Mouse (Mus musculus) thymus, adult 2 months (tissue): ENCODE data around the gene Ccdc117. TPM values are rescaled to one million over a fixed set of nuclear protein-coding genes. Genes with fewer than 3 reads are reported as not detected.

Experiments used
- DNase-seq: peaks from one replicate; pipeline ENCODE4 v3.0.0; 2021
- H3K27ac ChIP-seq: fragments of 200-500 bp; 2 replicates; pipeline ENCODE4 v1.5.1; 2012; ENCODE audit warnings: low read length, control low read depth; ENCODE audit not compliant: control insufficient read depth, insufficient read depth
- H3K27me3 ChIP-seq: fragments of 200-500 bp; 2 replicates; pipeline ENCODE4 v1.6.1; 2012; ENCODE audit warnings: mild to moderate bottlenecking, low read length, moderate library complexity, mixed read lengths; ENCODE audit not compliant: control insufficient read depth, insufficient read depth
- H3K36me3 ChIP-seq: fragments of 200-500 bp; 2 replicates; pipeline ENCODE4 v1.6.1; 2012; ENCODE audit warnings: mild to moderate bottlenecking, low read length, moderate library complexity; ENCODE audit not compliant: control insufficient read depth, insufficient read depth
- H3K4me1 ChIP-seq: fragments of 200-500 bp; replicated peaks from 2 replicates; pipeline ENCODE4 v1.6.1; 2012; ENCODE audit warnings: low read length; ENCODE audit not compliant: control insufficient read depth, insufficient read depth
- H3K4me3 ChIP-seq: fragments of 200-500 bp; 2 replicates; pipeline ENCODE4 v1.5.1; 2012; ENCODE audit warnings: mild to moderate bottlenecking, low read length, control low read depth, moderate library complexity; ENCODE audit not compliant: control insufficient read depth, insufficient read depth
- CTCF ChIP-seq: fragments of 200-500 bp; IDR thresholded peaks from 2 replicates; pipeline ENCODE4 v1.5.1; 2012; ENCODE audit warnings: mild to moderate bottlenecking, control low read depth, low read length, moderate library complexity, borderline replicate concordance; ENCODE audit not compliant: control insufficient read depth, poor library complexity, insufficient read depth; ENCODE audit errors: extremely low read depth
- POLR2A ChIP-seq: fragments of 200-500 bp; IDR thresholded peaks from 2 replicates; pipeline ENCODE4 v1.6.1; 2012; ENCODE audit warnings: mild to moderate bottlenecking, low read length, control low read depth, moderate library complexity; ENCODE audit not compliant: control insufficient read depth, poor library complexity, insufficient read depth; ENCODE audit errors: extremely low read depth
- WGBS: fragments of 180-500 bp; shearing (Covaris S2); methylation state at CpG from one replicate; pipeline ENCODE4 v1.1.7; 2018; 5-methylcytosine and 5-hydroxymethylcytosine counted together
- polyA plus RNA-seq: library from polyadenylated mRNA; depleted of rRNA; stranded (reverse); fragments of >200 nt; gene quantifications from 2 replicates; pipeline ENCODE4 v1.2.3, GENCODE M21; 2012; rRNA removed

The Ccdc117 gene
- 12.2 and 13.9 TPM in 2 replicates for polyA plus RNA-seq

DNA sequence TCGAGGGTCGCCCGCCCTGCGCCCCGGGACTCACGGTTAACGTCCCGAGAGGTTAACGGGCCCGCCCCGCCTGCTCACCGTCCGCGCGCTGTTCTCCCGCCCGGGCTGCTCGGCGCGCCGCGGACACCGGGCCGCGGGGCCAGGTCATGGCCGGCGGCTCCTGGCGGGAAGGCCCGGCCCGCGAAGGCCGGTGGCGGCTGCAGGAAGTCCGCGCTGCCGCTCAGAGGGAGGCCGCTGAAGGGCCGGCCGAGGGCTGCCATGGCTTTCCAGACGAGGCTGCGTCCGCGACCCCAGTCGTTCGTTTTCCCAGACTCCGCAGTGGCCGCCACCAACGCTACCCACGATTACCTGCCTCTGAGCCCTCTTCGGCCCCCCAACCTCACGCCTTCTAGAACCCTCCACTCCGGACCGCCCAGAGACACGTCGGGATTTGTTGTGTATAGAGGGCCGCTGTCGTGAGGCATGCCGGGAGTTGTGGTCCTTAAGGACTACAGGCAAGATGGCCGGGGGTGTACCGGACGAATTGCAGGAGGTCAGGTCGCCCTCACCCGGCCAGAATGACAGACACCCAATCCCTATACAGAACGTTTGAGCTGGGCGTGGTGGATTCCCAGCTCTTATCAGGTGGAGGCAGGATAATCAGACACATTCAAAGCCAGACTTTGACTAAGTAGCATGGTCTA, at the start of gene Ccdc117:
Ccdc117 (minus strand) TSS at position 389 of the 683 bp plus-strand sequence.
- H3K27me3 ChIP-seq: no peaks in the 10 kb centered on the region
- no peaks in the 10 kb centered on the region for H3K36me3 ChIP-seq
- H3K27ac ChIP-seq: peak within 1 kb of the TSS; percentile 21
- TF ChIP-seq POLR2A (peak; percentile 58; the same call in 1 of the 2 replicates), CTCF (no peak; the same call in 1 of the 2 replicates)
- WGBS: under 1% methylated on average over 65 of the region's 65 CpGs
- H3K4me1 ChIP-seq: peaks cover 7% of the 10 kb centered on the region
- H3K4me3 ChIP-seq: peak within 1 kb of the TSS; percentile 77
- peak; percentile 93 for DNase-seq

DNA sequence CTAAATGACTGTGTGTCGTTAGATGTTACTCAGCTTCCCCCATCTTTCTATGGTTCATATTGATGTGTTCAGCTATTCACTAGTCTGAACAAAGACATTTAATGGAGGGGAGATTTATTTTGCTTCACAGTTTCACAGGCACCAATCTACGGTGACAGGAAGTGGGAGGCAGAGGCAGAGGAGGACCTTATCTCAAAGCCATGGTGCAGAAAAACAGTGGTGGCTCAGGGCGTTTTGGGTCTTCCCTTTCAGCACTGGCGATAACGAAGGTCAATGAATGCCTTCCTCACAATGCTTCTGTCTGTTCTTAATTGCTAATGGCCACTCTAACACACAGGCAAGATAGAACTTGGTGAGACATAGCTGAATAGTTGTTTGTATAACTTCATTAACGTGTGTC, 33.1 kb upstream of the Ccdc117 start:
- no peak overlapping the region for H3K4me3 ChIP-seq
- no peak for TF ChIP-seq CTCF
- no peak for TF ChIP-seq POLR2A
- no peaks in the 10 kb centered on the region for H3K36me3 ChIP-seq
- DNase-seq: no peak
- H3K27me3 ChIP-seq: no peaks in the 10 kb centered on the region
- H3K27ac ChIP-seq: no peak overlapping the region
- H3K4me1 ChIP-seq: no peaks in the 10 kb centered on the region
- WGBS: 58% methylated on average over 6 of the region's 6 CpGs

DNA sequence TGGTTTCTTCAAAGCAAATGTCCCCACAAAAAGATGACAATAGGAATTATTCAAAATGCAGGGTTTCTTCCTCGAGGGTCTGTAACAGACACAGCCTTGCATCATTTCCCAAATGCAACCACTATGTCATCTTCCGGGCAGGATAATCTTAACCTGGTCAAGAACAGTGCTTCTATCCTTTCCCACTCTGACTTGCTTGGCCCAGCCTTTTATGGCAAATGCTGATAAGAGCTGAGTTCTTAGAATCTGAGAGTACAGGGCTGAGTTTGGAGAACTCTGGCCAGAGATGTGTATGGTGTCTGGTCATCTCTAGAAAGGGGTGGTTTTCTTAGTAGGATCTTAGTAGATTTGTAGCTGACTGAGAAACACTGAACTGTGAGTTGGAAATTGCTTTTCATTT, 31.8 kb upstream of the Ccdc117 start:
- H3K4me3 ChIP-seq: no peak overlapping the region
- no peaks in the 10 kb centered on the region for H3K4me1 ChIP-seq
- no peak for TF ChIP-seq POLR2A
- TF ChIP-seq CTCF: no peak
- no peak for DNase-seq
- H3K27ac ChIP-seq: no peak overlapping the region
- WGBS: 81% methylated on average over 2 of the region's 2 CpGs
- H3K27me3 ChIP-seq: no peaks in the 10 kb centered on the region
- no peaks in the 10 kb centered on the region for H3K36me3 ChIP-seq

DNA sequence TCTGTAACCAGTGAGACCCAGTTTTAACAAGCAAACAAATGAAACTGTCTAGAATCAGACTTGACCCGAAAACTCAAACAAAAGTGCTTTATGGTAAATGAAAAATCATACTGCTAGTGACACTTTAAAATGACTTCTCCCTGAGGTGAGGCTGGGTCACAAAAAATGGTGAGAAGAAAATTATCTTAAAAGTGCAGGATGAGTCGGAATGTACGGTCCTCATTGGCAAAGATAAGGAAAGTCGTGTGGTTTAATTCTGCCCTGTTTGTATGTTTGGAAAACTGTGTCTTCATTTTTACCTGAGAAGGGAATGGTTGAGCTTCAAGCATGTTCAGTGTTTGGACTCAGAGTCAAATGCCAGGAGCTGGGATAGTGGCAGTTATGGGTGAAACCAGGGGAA, 29.9 kb upstream of the Ccdc117 start:
- H3K4me1 ChIP-seq: no peaks in the 10 kb centered on the region
- no peak for DNase-seq
- H3K36me3 ChIP-seq: no peaks in the 10 kb centered on the region
- H3K27me3 ChIP-seq: no peaks in the 10 kb centered on the region
- 96% methylated on average over 4 of the region's 4 CpGs for WGBS
- TF ChIP-seq CTCF (no peak), POLR2A (no peak)
- H3K27ac ChIP-seq: no peak overlapping the region
- H3K4me3 ChIP-seq: no peak overlapping the region

DNA sequence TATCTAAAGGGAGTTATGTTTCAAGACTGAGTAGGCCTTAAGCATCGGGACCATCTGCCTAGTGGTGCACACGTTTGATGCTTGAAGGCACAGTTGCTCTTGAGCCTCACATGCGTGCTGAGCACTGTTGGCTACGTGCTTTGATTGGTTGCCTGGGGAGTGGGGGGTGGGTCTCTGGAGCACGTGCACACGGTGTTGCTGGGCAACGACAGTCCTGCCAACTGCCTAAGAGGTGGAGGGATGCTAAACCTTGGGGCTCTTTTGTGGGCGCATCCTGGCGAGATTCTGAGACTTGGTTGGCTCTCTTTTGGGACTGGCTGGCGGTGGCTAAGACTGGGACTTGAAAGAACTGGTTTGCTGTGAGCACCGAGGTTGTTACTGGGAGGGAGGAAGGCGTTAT, 27.5 kb upstream of the Ccdc117 start, which contains the start of gene Ankrd36:
Ankrd36 (plus strand) TSS at position 211 of the 400 bp plus-strand sequence.
- DNase-seq: no peak
- no peak for TF ChIP-seq CTCF
- TF ChIP-seq POLR2A: no peak
- Histone ChIP-seq H3K27me3 (no peaks in the 10 kb centered on the region), H3K36me3 (no peaks in the 10 kb centered on the region), H3K27ac (no peak within 1 kb of the TSS), H3K4me3 (no peak within 1 kb of the TSS), H3K4me1 (no peaks in the 10 kb centered on the region)
- 90% methylated on average over 12 of the region's 12 CpGs for WGBS

DNA sequence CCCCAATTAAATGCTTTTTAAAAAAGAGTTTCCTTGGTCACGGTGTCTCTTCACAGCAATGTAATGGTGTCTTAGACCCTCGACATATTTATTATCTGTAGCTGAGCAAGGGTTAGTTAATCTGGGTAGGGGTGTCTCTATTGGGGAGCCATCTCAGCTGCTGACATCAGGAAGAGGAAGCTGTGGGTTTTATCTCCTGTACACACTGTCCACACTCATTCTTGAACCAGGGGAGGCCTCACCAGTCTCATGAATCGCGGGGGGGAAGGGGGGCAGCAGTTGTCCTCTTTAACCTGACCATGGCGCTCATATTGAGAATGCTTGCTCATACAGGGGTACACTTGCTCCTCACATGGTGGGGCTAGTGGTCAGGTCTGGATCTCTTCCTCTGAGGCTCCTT, 26.1 kb upstream of the Ccdc117 start:
- H3K27me3 ChIP-seq: no peaks in the 10 kb centered on the region
- no peaks in the 10 kb centered on the region for H3K4me1 ChIP-seq
- H3K4me3 ChIP-seq: no peak overlapping the region
- H3K36me3 ChIP-seq: no peaks in the 10 kb centered on the region
- no peak overlapping the region for H3K27ac ChIP-seq
- DNase-seq: no peak
- TF ChIP-seq CTCF (no peak), POLR2A (no peak)
- 70% methylated on average over 5 of the region's 5 CpGs for WGBS
